Mouse (Mus musculus): Measurements from ENCODE around the gene Olfr473. TPM values are rescaled to one million over a fixed set of nuclear protein-coding genes. Genes with fewer than 3 reads are reported as not detected.
"Not testable (repeated sequence)": the region's sequence is repeated elsewhere in the genome, so short reads cannot be mapped to it uniquely, and the experiment has no call there.

Gene Olfr473
- not detected for total RNA-seq (2021)
- long read RNA-seq, experiment 1 = 0 reads
- long read RNA-seq, experiment 2 = 0 reads

DNA sequence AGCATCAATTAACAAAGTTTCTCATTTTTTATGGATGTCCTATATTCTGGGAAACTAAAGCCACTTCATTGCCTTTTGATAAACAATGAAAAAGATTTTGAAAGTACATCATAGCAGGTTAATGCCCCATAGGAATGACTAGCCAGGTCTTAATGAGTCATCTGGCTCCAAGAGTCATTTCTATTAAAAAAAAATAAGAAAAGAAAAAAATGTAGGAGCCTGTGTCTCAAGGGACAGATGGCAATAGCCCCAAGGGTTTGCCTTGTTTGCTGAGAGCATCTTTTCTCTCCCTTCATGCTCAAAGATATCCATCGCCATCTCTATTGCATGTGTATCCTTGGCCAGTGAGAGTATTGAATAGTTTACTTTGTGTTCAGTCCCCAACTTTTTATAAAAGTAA lies at the start of gene Olfr473:
Olfr473 (plus strand) TSS at position 301 of the 400 bp plus-strand sequence.
- TF ChIP-seq CTCF (conservative IDR thresholded peaks at IDR 0.05) = no peak
- no peak within 1 kb of the TSS for H3K27ac ChIP-seq
- H3K4me3 ChIP-seq = no peak within 1 kb of the TSS
- DNase-seq (ENCODE audit: low spot score in 2 of 2) = no peak

GRCm38 (mm10) chr7:107897602-107898001 lies 32.6 kb upstream of the Olfr473 start, which contains the start of gene Olfr472:
Gene Olfr472 (plus strand): TSS chr7:107897902.
- Histone ChIP-seq H3K27ac (no peak within 1 kb of the TSS), H3K4me3 (no peak within 1 kb of the TSS)
- no peak for TF ChIP-seq CTCF (conservative IDR thresholded peaks at IDR 0.05)
- no peak for DNase-seq (ENCODE audit: low spot score in 2 of 2)

- not testable (repeated sequence) for DNase-seq (ENCODE audit: low spot score in 2 of 2); H3K4me3 ChIP-seq; H3K27ac ChIP-seq
Observed at GRCm38 (mm10) chr7:107952539-107952938, 22.3 kb downstream of the Olfr473 start.

- no peak within 1 kb of the TSS for H3K4me3 ChIP-seq
- no peak within 1 kb of the TSS for H3K27ac ChIP-seq
- DNase-seq (ENCODE audit: low spot score in 2 of 2) = no peak
- no peak for TF ChIP-seq CTCF (conservative IDR thresholded peaks at IDR 0.05)
Observed at GRCm38 (mm10) chr7:107954343-107954742, 24.1 kb downstream of the Olfr473 start, which contains the start of gene Olfr474. Gene Olfr474 (plus strand): TSS chr7:107954643.

GRCm38 (mm10) chr7:107964503-107964902 lies 34.3 kb downstream of the Olfr473 start, which contains the start of gene Olfr476:
Gene Olfr476 (plus strand): TSS chr7:107964803.
- no peak within 1 kb of the TSS for H3K27ac ChIP-seq
- DNase-seq (ENCODE audit: low spot score in 2 of 2) = no peak
- no peak within 1 kb of the TSS for H3K4me3 ChIP-seq
- TF ChIP-seq CTCF (conservative IDR thresholded peaks at IDR 0.05) = no peak

Other genes starting within 250 kb of the Olfr473 start
- under 1 TPM in 1 of 2 experiments, not detected in 1; 0.41 TPM for gene Cyb5r2, start 172.4 kb upstream of the Olfr473 start, total RNA-seq (2021)
- not detected for gene Ovch2, start 129.2 kb upstream of the Olfr473 start, total RNA-seq (2021)
- gene Olfr467, start 118.2 kb upstream of the Olfr473 start, total RNA-seq (2021) = not detected
- not detected for gene Olfr469, start 104.9 kb upstream of the Olfr473 start, total RNA-seq (2021)
- gene Olfr470, start 83.0 kb upstream of the Olfr473 start, total RNA-seq (2021) = not detected
- gene Olfr472, start 32.5 kb upstream of the Olfr473 start, total RNA-seq (2021) = not detected
- not detected for gene Olfr474, start 24.2 kb downstream of the Olfr473 start, total RNA-seq (2021)
- not detected for gene Olfr476, start 34.4 kb downstream of the Olfr473 start, total RNA-seq (2021)
- gene Olfr477, start 56.2 kb downstream of the Olfr473 start, total RNA-seq (2021) = not detected
- not detected for gene Olfr478, start 103.5 kb downstream of the Olfr473 start, total RNA-seq (2021)
- gene Olfr479, start 120.2 kb downstream of the Olfr473 start, total RNA-seq (2021) = not detected
- not detected for gene Olfr480, start 136.9 kb downstream of the Olfr473 start, total RNA-seq (2021)
- not detected for gene Olfr481, start 149.4 kb downstream of the Olfr473 start, total RNA-seq (2021)
- gene Olfr482, start 167.1 kb downstream of the Olfr473 start, total RNA-seq (2021) = 1 to 10 TPM; 2.2 TPM
- gene Olfr483, start 170.4 kb downstream of the Olfr473 start, total RNA-seq (2021) = not detected
- gene Olfr484, start 197.0 kb downstream of the Olfr473 start, total RNA-seq (2021) = not detected
- not detected for gene Olfr485, start 229.4 kb downstream of the Olfr473 start, total RNA-seq (2021)
- not detected for gene Olfr486, start 242.3 kb downstream of the Olfr473 start, total RNA-seq (2021)